Mouse (Mus musculus) cerebellum, adult 2 months (tissue): ENCODE measurements around the gene Crb2.

Experiments used
- CTCF ChIP-seq: fragments of 200-500 bp; IDR thresholded peaks from 2 replicates; pipeline ENCODE4 v1.5.1; 2011; ENCODE audit warnings: low read depth, mild to moderate bottlenecking, control low read depth, low read length, moderate library complexity, borderline replicate concordance; ENCODE audit not compliant: insufficient read depth
- POLR2A ChIP-seq: fragments of 200-500 bp; IDR thresholded peaks from 2 replicates; pipeline ENCODE4 v1.6.1; 2011; ENCODE audit warnings: low read length, control low read depth, borderline replicate concordance; ENCODE audit not compliant: insufficient read depth

GRCm38 (mm10) chr2:37744773-37745395 is 31.2 kb upstream of the Crb2 start:
- TF ChIP-seq POLR2A (no peak), CTCF (no peak)
